Mouse (Mus musculus): ENCODE data around the gene Rexo1. TPM values are rescaled to one million over a fixed set of nuclear protein-coding genes. Genes with fewer than 3 reads are reported as not detected.

The Rexo1 gene
- polyA plus RNA-seq, 3 experiments from 2014 or later = 11.3 to 18.6 (median 14.9) TPM

DNA sequence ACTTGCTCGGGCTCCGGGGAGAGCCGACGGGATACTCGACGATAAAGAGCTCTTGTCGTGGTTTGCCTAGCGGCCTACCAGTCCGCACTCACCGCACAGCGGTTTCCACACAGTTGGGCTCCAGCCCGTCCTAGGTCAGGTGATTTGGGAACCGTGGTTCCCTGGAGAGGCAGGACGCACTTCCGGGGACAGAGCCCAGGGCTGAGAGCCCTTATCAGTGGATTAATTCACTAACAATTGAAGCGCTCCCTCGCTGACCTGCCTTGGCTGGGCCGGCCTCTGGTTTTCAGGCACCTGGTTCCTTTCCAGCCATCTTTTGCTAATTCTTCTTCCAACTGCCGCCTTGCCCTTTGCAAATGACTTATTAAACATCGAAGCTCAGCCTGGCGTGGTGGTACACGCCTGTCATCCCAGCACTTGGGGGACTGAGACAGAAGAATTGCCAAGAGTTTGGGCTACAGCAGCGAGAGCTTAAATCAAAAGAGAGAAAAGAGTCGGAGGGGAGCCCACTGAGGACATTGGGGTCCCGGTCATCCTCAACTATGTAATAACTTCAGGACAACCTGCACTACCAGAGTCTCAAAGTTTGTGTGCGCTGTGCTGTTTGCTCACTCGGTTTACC is 57.6 kb downstream of the Rexo1 start:
- ATAC-seq = no peak

DNA sequence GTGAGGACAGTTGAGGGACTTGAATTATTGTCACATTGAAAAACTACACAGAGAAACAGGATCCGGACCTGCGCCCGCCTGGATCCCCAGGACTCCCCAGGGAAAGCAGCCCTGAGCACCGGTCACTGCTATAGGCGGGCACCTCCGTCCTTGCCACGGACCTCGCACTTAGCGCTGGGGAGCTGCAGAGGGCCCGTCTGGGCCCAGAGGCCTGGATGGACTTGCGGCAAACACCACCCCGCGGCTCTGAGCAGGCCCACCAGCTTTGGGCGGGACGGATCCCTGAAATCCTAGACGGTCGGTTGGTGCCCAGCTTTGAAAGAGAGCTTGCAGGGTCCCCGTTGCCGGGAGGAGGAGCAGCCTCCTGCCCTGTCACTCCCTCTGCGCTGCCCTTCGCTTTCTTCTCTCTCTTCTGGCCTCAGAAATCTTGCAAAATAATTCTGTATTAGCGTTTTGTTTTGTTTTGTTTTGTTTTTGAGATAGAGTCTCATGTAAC is 58.5 kb downstream of the Rexo1 start:
- no peak for ATAC-seq

DNA sequence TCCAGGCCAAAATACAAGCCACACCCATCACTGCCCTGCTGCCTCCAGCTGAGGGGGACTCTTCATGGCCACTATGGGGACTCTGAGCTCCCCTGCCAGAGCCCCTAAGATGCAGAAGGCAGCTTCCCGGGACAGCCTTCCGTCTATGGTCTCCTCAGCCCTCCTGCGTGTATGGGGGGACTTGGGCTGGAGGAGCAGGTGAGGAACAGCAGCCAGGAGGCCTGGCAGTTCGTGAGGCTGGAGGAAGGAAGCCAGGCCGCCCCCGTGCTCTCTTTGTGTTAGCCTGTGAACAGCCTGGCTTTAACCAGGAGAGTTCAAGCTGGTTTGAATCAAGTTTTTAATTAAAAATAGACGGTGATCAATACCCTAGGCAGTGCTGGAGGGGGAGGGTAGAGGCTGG is 59.1 kb downstream of the Rexo1 start:
- ATAC-seq = no peak

DNA sequence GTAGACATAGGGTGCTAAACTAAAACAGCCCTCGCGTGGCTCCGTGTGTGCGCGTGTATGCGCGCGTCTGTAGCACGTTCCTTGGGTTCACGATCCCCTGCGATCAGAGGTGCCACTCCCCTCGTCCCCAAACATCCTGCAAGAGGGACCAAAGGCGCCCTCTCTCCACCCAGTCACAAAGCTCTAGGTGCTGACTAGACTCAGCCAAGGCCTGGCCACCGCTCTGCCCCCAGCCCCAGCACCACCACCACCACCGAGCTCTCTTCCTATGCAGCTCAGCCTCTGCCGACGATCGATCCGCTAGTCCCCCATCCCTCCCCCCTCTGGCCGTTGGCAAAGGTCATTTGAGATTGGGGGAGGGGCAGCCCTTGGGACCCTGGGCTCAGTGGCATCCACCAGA is 64.9 kb downstream of the Rexo1 start:
- no peak for ATAC-seq

DNA sequence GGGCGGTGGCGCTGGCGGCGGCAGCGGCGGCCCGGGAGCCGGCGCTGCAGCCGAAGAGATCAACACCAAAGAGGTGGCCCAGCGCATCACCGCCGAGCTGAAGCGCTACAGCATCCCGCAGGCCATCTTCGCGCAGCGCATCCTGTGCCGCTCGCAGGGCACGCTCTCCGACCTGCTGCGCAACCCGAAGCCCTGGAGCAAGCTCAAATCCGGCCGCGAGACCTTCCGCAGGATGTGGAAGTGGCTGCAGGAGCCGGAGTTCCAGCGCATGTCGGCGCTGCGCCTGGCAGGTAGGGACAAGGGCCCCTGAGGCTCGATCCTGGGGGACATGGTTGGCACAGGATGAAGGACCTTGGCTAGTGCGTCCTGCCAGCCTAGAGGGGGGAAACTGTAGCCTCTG is 65.5 kb downstream of the Rexo1 start:
- no peak for ATAC-seq

DNA sequence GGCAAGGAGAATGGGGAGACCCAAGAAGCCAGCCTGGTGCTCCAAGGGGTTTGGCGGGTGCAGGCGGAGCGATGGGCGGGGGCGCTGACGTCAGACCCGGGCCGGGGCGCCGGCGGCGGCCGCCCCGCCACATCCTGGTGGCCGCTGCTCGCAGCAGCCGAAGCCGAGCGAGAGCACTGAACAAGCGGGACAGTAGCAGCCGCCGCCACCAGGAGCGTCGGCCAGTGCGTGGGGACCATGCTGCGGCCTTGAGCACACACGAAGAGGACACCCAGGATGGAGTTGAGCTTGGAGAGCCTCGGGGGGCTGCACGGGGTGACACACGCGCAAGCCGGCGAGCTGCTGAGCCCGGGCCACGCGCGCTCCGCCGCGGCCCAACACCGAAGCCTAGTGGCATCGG is 66.6 kb downstream of the Rexo1 start, which contains the start of gene Onecut3:
Gene Onecut3, plus strand, starts transcription at position 104 of the 400 bp plus-strand sequence.
- ATAC-seq = peak; percentile 84

Other genes with a start within 250 kb of the Rexo1 start
- 10 to 100 TPM; 38.1 to 52.1 (median 41.8) TPM for gene 2310011J03Rik, start 241.0 kb downstream of the Rexo1 start, polyA plus RNA-seq (2017; shearing (Covaris generic))
- 10 to 100 TPM in 1 of 3 experiments, 1 to 10 TPM in 2; 2.2 to 10.8 (median 9.5) TPM for gene Pcsk4, start 232.1 kb downstream of the Rexo1 start, polyA plus RNA-seq (2017; shearing (Covaris generic))
- gene Reep6, start 231.6 kb downstream of the Rexo1 start, polyA plus RNA-seq (2017; shearing (Covaris generic)) = not detected
- not detected for gene Adamtsl5, start 213.1 kb downstream of the Rexo1 start, polyA plus RNA-seq (2017; shearing (Covaris generic))
- not detected for gene Plk5, start 205.1 kb downstream of the Rexo1 start, polyA plus RNA-seq (2017; shearing (Covaris generic))
- gene Mex3d, start 173.9 kb downstream of the Rexo1 start, polyA plus RNA-seq (2017; shearing (Covaris generic)) = 1 to 10 TPM in 1 of 3 experiments, under 1 TPM in 2; 0.79 to 1.3 (median 0.79) TPM
- gene Mbd3, start 162.0 kb downstream of the Rexo1 start, polyA plus RNA-seq (2017; shearing (Covaris generic)) = 10 to 100 TPM; 19.2 to 30.4 (median 25.9) TPM
- 100 to 1,000 TPM; 289 to 335 (median 330) TPM for gene Uqcr11, start 154.7 kb downstream of the Rexo1 start, polyA plus RNA-seq (2017; shearing (Covaris generic))
- 1 to 10 TPM; 6.7 to 8.2 (median 7.9) TPM for gene Tcf3, start 127.9 kb downstream of the Rexo1 start, polyA plus RNA-seq (2017; shearing (Covaris generic))
- not detected for gene Onecut3, start 66.7 kb downstream of the Rexo1 start, polyA plus RNA-seq (2017; shearing (Covaris generic))
- gene Atp8b3, start 22.4 kb downstream of the Rexo1 start, polyA plus RNA-seq (2017; shearing (Covaris generic)) = not detected
- 1 to 10 TPM; 6.3 to 7.1 (median 6.8) TPM for gene Klf16, start 15.8 kb upstream of the Rexo1 start, polyA plus RNA-seq (2017; shearing (Covaris generic))
- 10 to 100 TPM in 2 of 3 experiments, 1 to 10 TPM in 1; 8.6 to 12.0 (median 11.4) TPM for gene Abhd17a, start 28.8 kb upstream of the Rexo1 start, polyA plus RNA-seq (2017; shearing (Covaris generic))
- 100 to 1,000 TPM in 2 of 3 experiments, 10 to 100 TPM in 1; 96.2 to 110 (median 108) TPM for gene Scamp4, start 41.3 kb upstream of the Rexo1 start, polyA plus RNA-seq (2017; shearing (Covaris generic))
- gene Adat3, start 41.3 kb upstream of the Rexo1 start, polyA plus RNA-seq (2017; shearing (Covaris generic)) = 1 to 10 TPM; 2.6 to 4.2 (median 3.1) TPM
- 1 to 10 TPM; 5.3 to 8.4 (median 8.3) TPM for gene Gm49322, start 44.5 kb upstream of the Rexo1 start, polyA plus RNA-seq (2017; shearing (Covaris generic))
- gene Csnk1g2, start 61.3 kb upstream of the Rexo1 start, polyA plus RNA-seq (2017; shearing (Covaris generic)) = 10 to 100 TPM; 11.7 to 16.3 (median 13.2) TPM
- 10 to 100 TPM in 1 of 3 experiments, 1 to 10 TPM in 2; 3.4 to 10.4 (median 9.2) TPM for gene Btbd2, start 95.5 kb upstream of the Rexo1 start, polyA plus RNA-seq (2017; shearing (Covaris generic))
- gene Mknk2, start 116.6 kb upstream of the Rexo1 start, polyA plus RNA-seq (2017; shearing (Covaris generic)) = 10 to 100 TPM; 50.3 to 61.4 (median 50.9) TPM
- 100 to 1,000 TPM; 190 to 248 (median 240) TPM for gene Mob3a, start 140.4 kb upstream of the Rexo1 start, polyA plus RNA-seq (2017; shearing (Covaris generic))
- gene Izumo4, start 140.6 kb upstream of the Rexo1 start, polyA plus RNA-seq (2017; shearing (Covaris generic)) = 100 to 1,000 TPM in 2 of 3 experiments, 10 to 100 TPM in 1; 71.4 to 109 (median 107) TPM
- gene Ap3d1, start 180.7 kb upstream of the Rexo1 start, polyA plus RNA-seq (2017; shearing (Covaris generic)) = 10 to 100 TPM; 20.9 to 33.0 (median 29.8) TPM
- gene Dot1l, start 193.6 kb upstream of the Rexo1 start, polyA plus RNA-seq (2017; shearing (Covaris generic)) = 10 to 100 TPM; 10.9 to 23.4 (median 15.3) TPM
- 10 to 100 TPM; 12.1 to 22.6 (median 17.8) TPM for gene Sf3a2, start 236.6 kb upstream of the Rexo1 start, polyA plus RNA-seq (2017; shearing (Covaris generic))
- gene Plekhj1, start 237.1 kb upstream of the Rexo1 start, polyA plus RNA-seq (2017; shearing (Covaris generic)) = 100 to 1,000 TPM; 127 to 149 (median 146) TPM
- not detected for gene Amh, start 243.7 kb upstream of the Rexo1 start, polyA plus RNA-seq (2017; shearing (Covaris generic))

Data from inflammation-experienced regulatory T-cells, adult 6 months (primary cell).